Mouse (Mus musculus) limb, embryonic 10.5 days (tissue): Measurements from ENCODE around the gene Ptcra. TPM values are rescaled to one million over a fixed set of nuclear protein-coding genes. Genes with fewer than 3 reads are reported as not detected.

Experiments
- DNase-seq: peaks from one replicate; pipeline ENCODE4 v3.0.0-alpha.2; 2017; ENCODE audit warnings: low spot score
- H3K27ac ChIP-seq: fragments of 300-500 bp; sonication (generic); 2 replicates; pipeline ENCODE4 v1.5.1; 2016; ENCODE audit warnings: mild to moderate bottlenecking
- H3K27me3 ChIP-seq: fragments of 300-500 bp; sonication (generic); 2 replicates; pipeline ENCODE4 v1.6.1; 2016; ENCODE audit warnings: low read depth, mild to moderate bottlenecking; ENCODE audit not compliant: poor library complexity, severe bottlenecking
- H3K36me3 ChIP-seq: fragments of 300-500 bp; sonication (generic); 2 replicates; pipeline ENCODE4 v1.6.1; 2016; ENCODE audit warnings: mild to moderate bottlenecking, moderate library complexity
- H3K4me1 ChIP-seq: fragments of 300-500 bp; sonication (generic); 2 replicates; pipeline ENCODE4 v1.6.1; 2016
- H3K4me3 ChIP-seq: fragments of 300-500 bp; sonication (generic); 2 replicates; pipeline ENCODE4 v1.5.1; 2016; ENCODE audit warnings: mild to moderate bottlenecking, moderate library complexity
- H3K9me3 ChIP-seq: fragments of 300-500 bp; sonication (generic); replicated peaks from 2 replicates; pipeline ENCODE4 v1.6.1; 2016; ENCODE audit warnings: mild to moderate bottlenecking
- WGBS: fragments of 180-500 bp; shearing (Covaris S2); methylation state at CpG from one replicate; pipeline ENCODE4 v1.1.7; 2016; 5-methylcytosine and 5-hydroxymethylcytosine counted together
- polyA plus RNA-seq: library from polyadenylated mRNA; unstranded; fragments of >200 nt; fragmentation: Nextera tagmentation; extraction: Ambion mirVana; gene quantifications from 2 replicates; pipeline ENCODE4 v1.2.1, GENCODE M21; 2016

Gene Ptcra
- polyA plus RNA-seq, 1 experiment from 2014 or later = 0.73 TPM

- Histone ChIP-seq H3K9me3 (no peaks in the 10 kb centered on the region), H3K4me3 (peak within 1 kb of the TSS; percentile 78), H3K27ac (peak within 1 kb of the TSS; percentile 92), H3K27me3 (no peaks in the 10 kb centered on the region), H3K36me3 (peaks cover 37% of the 10 kb centered on the region), H3K4me1 (peaks cover 7% of the 10 kb centered on the region)
- DNase-seq = peak; percentile 91
- under 1% methylated on average over 44 of the region's 44 CpGs for WGBS
These were observed 19.1 kb upstream of the Ptcra start, which contains the start of gene Rpl7l1 for GRCm38 (mm10) chr17:46782341-46783221. TSS of gene Rpl7l1 (minus strand) at chr17:46782672.

DNA sequence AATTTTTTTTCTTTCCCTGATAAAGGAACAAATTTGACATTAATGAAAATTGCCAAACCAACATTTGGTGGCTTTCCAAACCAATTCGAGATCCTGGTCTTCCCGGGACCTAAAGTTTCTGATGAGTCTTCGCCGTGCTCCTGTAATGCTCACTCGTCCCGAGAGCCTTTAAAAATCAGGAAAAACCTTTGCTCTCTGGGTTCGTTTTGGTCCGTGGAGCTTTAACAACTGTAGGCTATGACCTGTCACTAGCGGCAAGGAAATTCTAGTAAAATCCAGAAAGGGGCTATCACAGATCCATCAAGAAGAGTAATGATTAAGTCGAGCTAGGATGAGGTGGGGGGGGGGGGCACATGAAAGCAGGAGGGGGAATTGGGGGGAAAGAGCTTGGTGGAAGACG lies 18.4 kb upstream of the Ptcra start:
- H3K4me3 ChIP-seq = peak overlapping the region; percentile 78
- H3K9me3 ChIP-seq = no peaks in the 10 kb centered on the region
- H3K27ac ChIP-seq = peak overlapping the region; percentile 92
- H3K27me3 ChIP-seq = no peaks in the 10 kb centered on the region
- 6% methylated on average over 11 of the region's 11 CpGs for WGBS
- H3K4me1 ChIP-seq = peaks cover 7% of the 10 kb centered on the region
- peaks cover 43% of the 10 kb centered on the region for H3K36me3 ChIP-seq
- no peak for DNase-seq

- no peak for DNase-seq
- Histone ChIP-seq H3K9me3 (no peaks in the 10 kb centered on the region), H3K4me3 (no peak overlapping the region), H3K27ac (no peak overlapping the region), H3K4me1 (peaks cover 21% of the 10 kb centered on the region), H3K36me3 (peaks cover 71% of the 10 kb centered on the region), H3K27me3 (no peaks in the 10 kb centered on the region)
- 92% methylated on average over 3 of the region's 3 CpGs for WGBS
These were observed 12.6 kb upstream of the Ptcra start for GRCm38 (mm10) chr17:46776087-46776486.

DNA sequence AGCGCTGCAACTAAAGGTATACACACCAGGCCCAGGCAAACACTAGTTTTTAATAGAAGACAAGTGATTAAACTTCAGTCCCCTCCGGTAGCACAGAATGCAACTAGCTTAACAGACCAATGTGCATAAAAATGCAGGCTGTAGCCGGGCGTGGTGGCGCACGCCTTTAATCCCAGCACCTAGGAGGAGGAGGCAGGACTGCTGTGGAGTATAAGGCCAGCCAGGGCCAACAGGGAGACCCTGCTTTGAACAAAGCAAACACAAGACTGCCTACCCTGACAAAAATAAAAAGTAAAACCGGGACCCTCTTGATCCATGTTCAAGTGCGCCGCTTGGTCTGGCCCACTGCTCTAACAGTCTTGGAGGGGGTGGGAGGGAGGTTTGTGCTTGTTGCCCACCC lies 11.6 kb upstream of the Ptcra start:
- DNase-seq = no peak
- H3K9me3 ChIP-seq = no peaks in the 10 kb centered on the region
- WGBS = 96% methylated on average over 9 of the region's 9 CpGs
- no peaks in the 10 kb centered on the region for H3K27me3 ChIP-seq
- H3K4me1 ChIP-seq = peaks cover 21% of the 10 kb centered on the region
- H3K27ac ChIP-seq = no peak overlapping the region
- peaks cover 61% of the 10 kb centered on the region for H3K36me3 ChIP-seq
- no peak overlapping the region for H3K4me3 ChIP-seq

DNA sequence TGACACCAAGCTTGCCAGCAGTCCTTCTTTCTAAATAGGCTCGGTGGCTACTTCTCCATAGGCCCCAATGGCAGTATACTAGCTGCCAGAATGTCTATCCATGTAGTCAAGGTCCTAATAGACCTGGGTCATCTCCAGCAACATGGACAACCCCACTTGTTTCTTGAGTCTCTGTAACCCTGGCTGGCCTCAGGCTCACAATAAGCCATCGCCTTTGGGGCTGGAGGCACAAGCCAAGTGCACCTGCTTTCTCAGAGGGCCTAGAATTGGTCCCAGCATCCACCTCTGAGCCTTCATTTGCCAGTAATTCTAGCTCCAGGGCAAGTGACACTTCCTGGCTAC lies 10.6 kb upstream of the Ptcra start:
- H3K4me3 ChIP-seq = 0 out of 2 replicates have a peak overlapping the region, but pooled peaks have one; percentile 14
- H3K27ac ChIP-seq = no peak overlapping the region
- H3K4me1 ChIP-seq = peaks cover 27% of the 10 kb centered on the region
- no peaks in the 10 kb centered on the region for H3K27me3 ChIP-seq
- H3K9me3 ChIP-seq = no peaks in the 10 kb centered on the region
- DNase-seq = no peak
- 41% methylated on average over 2 of the region's 2 CpGs for WGBS
- peaks cover 51% of the 10 kb centered on the region for H3K36me3 ChIP-seq

- Histone ChIP-seq H3K9me3 (no peaks in the 10 kb centered on the region), H3K4me3 (peak overlapping the region; percentile 84), H3K27ac (peak overlapping the region; percentile 87), H3K4me1 (peaks cover 27% of the 10 kb centered on the region), H3K27me3 (no peaks in the 10 kb centered on the region), H3K36me3 (peaks cover 45% of the 10 kb centered on the region)
- DNase-seq = peak; percentile 40
- 9% methylated on average over 20 of the region's 20 CpGs for WGBS
These were observed 10.0 kb upstream of the Ptcra start for GRCm38 (mm10) chr17:46773278-46774130.

DNA sequence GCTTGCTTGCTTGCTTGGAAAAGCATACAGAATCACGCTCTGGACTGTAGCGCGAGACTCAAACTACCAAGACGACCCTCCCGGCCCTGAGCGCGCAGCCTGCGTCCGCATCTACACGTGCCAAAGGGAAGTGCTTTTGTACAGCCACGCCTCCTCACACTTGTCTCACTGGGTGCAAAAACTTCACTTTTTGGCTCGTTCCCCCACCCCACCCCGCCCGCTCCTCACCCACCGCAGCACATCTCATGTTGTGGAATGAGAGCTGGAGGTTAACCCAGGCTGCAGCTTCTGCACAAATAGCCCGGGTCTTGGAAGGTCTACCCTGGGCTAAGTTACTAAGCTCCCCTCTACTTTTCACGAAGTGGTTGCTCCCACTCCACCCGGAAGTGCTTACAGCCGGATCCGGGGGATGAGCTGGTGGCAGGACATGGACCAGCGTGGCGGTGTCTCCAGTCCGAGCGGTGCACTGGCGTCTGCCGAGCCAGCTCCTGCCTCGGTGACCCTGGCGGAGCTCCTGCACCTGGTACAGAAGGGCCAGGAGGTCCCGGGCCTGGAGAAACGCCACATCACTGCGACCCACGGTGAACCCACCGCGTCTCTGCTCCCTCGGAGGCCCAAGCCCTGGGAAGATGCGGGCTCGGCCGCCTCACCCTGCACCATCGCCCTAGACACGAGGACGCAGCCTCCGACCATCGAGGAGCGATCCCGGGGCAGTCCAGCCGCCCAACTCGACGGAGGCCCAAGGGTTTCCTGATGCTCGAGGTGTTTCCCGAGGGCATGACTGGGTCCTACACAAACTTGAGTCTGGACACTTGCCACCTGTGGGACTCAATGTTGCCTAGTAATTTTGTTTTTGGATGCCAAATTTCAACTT lies 9.1 kb upstream of the Ptcra start, which contains the start of gene 2310039H08Rik:
Gene 2310039H08Rik, plus strand, starts transcription at position 232 of the 874 bp plus-strand sequence.
- Histone ChIP-seq H3K36me3 (peaks cover 37% of the 10 kb centered on the region), H3K27ac (peak within 1 kb of the TSS; percentile 87), H3K4me1 (peaks cover 35% of the 10 kb centered on the region), H3K4me3 (peak within 1 kb of the TSS; percentile 84), H3K9me3 (no peaks in the 10 kb centered on the region), H3K27me3 (no peaks in the 10 kb centered on the region)
- WGBS = under 1% methylated on average over 50 of the region's 50 CpGs
- peak; percentile 87 for DNase-seq

GRCm38 (mm10) chr17:46772038-46772403 lies 8.5 kb upstream of the Ptcra start:
- Histone ChIP-seq H3K36me3 (peaks cover 31% of the 10 kb centered on the region), H3K27ac (peak overlapping the region; percentile 87), H3K4me1 (peaks cover 36% of the 10 kb centered on the region), H3K9me3 (no peaks in the 10 kb centered on the region), H3K27me3 (no peaks in the 10 kb centered on the region), H3K4me3 (peak overlapping the region; percentile 84)
- no peak for DNase-seq
- 11% methylated on average over 5 of the region's 5 CpGs for WGBS

DNA sequence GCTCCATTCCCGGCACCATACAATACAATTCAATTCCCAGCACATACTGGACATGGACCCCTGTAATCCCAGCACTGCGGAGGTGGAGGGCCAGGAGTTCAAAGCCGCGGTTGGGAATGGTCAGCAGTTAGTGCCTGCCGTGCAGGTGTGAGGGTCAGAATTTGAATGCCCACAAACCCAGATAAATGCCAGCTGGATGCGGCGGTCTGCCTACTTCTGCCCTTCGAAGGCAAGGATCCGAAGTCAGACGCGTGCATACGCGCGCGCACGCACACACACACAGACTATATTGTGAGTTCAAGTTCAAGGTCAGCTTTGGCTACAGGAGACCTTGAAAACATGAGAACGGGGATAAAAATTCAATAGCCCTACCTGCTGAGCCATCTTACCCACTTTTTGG lies 8.1 kb upstream of the Ptcra start:
- 62% methylated on average over 17 of the region's 17 CpGs for WGBS
- peak overlapping the region; percentile 87; the same call in 1 of the 2 replicates for H3K27ac ChIP-seq
- no peak for DNase-seq
- no peaks in the 10 kb centered on the region for H3K9me3 ChIP-seq
- no peaks in the 10 kb centered on the region for H3K27me3 ChIP-seq
- peaks cover 27% of the 10 kb centered on the region for H3K36me3 ChIP-seq
- H3K4me1 ChIP-seq = peaks cover 36% of the 10 kb centered on the region
- H3K4me3 ChIP-seq = peak overlapping the region; percentile 84

DNA sequence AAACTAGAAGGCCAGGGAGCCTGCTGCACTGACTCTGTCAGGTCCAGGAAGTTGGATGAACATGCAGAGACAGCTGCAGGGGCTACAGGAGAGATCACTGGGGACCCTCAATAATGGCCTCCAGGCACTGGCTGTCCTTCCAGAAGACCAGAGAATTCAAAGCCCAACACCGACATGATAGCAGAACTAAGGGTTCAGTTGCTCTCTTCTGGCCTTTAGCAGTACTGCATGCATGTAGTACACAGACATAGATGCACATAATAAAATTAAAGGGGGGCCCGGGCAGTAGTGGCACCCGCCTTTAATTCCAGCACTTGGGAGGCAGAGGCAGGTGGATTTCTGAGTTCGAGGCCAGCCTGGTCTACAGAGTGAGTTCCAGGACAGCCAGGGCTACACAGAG lies 7.5 kb upstream of the Ptcra start:
- H3K4me1 ChIP-seq = peaks cover 36% of the 10 kb centered on the region
- no peaks in the 10 kb centered on the region for H3K27me3 ChIP-seq
- no peak overlapping the region for H3K27ac ChIP-seq
- no peak overlapping the region for H3K4me3 ChIP-seq
- H3K9me3 ChIP-seq = no peaks in the 10 kb centered on the region
- no peak for DNase-seq
- 88% methylated on average over 4 of the region's 4 CpGs for WGBS
- peaks cover 21% of the 10 kb centered on the region for H3K36me3 ChIP-seq

- no peak for DNase-seq
- Histone ChIP-seq H3K36me3 (peaks cover 17% of the 10 kb centered on the region), H3K4me1 (peaks cover 36% of the 10 kb centered on the region), H3K27me3 (no peaks in the 10 kb centered on the region), H3K4me3 (no peak overlapping the region), H3K9me3 (no peaks in the 10 kb centered on the region), H3K27ac (no peak overlapping the region)
- WGBS = 92% methylated on average over 11 of the region's 11 CpGs
These were observed 7.0 kb upstream of the Ptcra start for GRCm38 (mm10) chr17:46770546-46770945.

GRCm38 (mm10) chr17:46767868-46768267 lies 4.4 kb upstream of the Ptcra start:
- WGBS = 48% methylated on average over 8 of the region's 8 CpGs
- Histone ChIP-seq H3K36me3 (no peaks in the 10 kb centered on the region), H3K27me3 (no peaks in the 10 kb centered on the region), H3K9me3 (no peaks in the 10 kb centered on the region), H3K4me3 (no peak overlapping the region), H3K27ac (peak overlapping the region; percentile 56), H3K4me1 (peaks cover 24% of the 10 kb centered on the region)
- no peak for DNase-seq
